Mouse (Mus musculus): ENCODE data around the gene Agxt. TPM values are rescaled to one million over a fixed set of nuclear protein-coding genes. Genes with fewer than 3 reads are reported as not detected.

Gene Agxt
- polyA plus RNA-seq, 1 experiment from 2014 or later = not detected

DNA sequence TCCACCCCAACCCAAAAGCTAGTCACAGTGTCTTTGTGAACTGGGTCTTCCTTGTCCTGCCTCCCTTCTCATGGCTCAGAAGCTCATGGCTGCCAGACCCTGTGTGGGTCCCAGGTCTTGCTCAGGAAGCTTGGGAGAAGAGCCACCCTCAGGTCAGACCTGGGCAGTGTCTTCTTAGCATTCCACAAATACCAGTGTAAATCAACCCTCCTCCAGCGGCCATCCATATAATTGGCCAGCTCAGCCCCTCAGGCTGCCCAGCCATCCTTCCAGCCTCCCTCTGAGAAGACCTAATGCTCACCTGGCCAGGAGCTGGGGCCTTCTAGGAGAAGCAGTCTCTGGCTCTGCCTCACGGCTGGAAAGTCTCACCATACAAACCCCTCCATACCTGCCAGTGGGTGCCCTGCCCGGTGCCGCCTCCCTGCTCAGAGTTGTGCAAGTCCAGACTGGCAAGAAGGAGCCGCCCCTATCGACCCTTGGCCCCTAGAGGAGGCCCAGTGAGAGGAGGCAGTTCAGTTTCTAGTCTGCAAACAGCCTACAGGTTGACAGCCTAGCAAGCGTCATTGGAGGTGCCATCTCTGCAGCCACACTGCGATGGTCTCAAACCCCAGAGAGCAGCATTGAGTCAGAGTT, 25.6 kb downstream of the Agxt start, which contains the start of gene 2310007B03Rik:
TSS of gene 2310007B03Rik (minus strand) at position 448 of the 633 bp plus-strand sequence.
- Histone ChIP-seq H3K4me3 (ENCODE audit: low read depth, low read length) (no peak within 1 kb of the TSS), H3K27me3 (ENCODE audit: control insufficient read depth, insufficient read depth, low read depth, low read length) (no peaks in the 10 kb centered on the region), H3K27ac (ENCODE audit: low read length) (no peak within 1 kb of the TSS), H3K9me3 (replicated peaks; ENCODE audit: control insufficient read depth, low read length, poor library complexity, severe bottlenecking) (no peaks in the 10 kb centered on the region), H3K9ac (ENCODE audit: low read depth, low read length) (no peak within 1 kb of the TSS), H3K4me2 (ENCODE audit: low read length) (no peak within 1 kb of the TSS), H3K36me3 (ENCODE audit: control insufficient read depth, insufficient read depth, low read length) (no peaks in the 10 kb centered on the region), H3K4me1 (ENCODE audit: control insufficient read depth, insufficient read depth, low read length) (no peaks in the 10 kb centered on the region)
- ATAC-seq = no peak
- 78% methylated on average over 8 of the region's 8 CpGs for WGBS

DNA sequence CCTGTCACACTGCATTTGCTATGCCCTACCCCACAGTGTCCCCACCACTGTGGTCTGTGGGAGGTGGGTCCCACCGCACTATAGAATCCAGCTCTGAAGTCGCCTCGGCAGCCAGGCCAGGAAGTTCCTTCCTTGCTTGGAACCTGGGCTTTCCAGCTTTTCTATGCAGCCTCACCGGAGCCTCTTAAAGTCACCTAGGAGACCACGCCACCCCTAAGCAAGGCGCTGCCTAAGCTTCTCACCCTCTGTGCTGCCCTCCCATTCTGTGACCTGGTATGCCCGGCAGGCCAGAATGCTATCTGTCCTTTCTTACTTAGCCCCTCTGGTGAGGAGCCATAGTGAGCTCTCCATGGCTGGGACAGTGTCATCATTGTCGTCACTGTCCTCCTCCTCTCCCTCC, 26.3 kb downstream of the Agxt start:
- H3K27me3 ChIP-seq (ENCODE audit: control insufficient read depth, insufficient read depth, low read depth, low read length) = no peaks in the 10 kb centered on the region
- 69% methylated on average over 8 of the region's 8 CpGs for WGBS
- H3K9me3 ChIP-seq (replicated peaks; ENCODE audit: control insufficient read depth, low read length, poor library complexity, severe bottlenecking) = no peaks in the 10 kb centered on the region
- H3K27ac ChIP-seq (ENCODE audit: low read length) = no peak overlapping the region
- H3K36me3 ChIP-seq (ENCODE audit: control insufficient read depth, insufficient read depth, low read length) = no peaks in the 10 kb centered on the region
- no peak overlapping the region for H3K4me2 ChIP-seq (ENCODE audit: low read length)
- H3K4me1 ChIP-seq (ENCODE audit: control insufficient read depth, insufficient read depth, low read length) = no peaks in the 10 kb centered on the region
- ATAC-seq = no peak
- no peak overlapping the region for H3K4me3 ChIP-seq (ENCODE audit: low read depth, low read length)
- H3K9ac ChIP-seq (ENCODE audit: low read depth, low read length) = no peak overlapping the region

DNA sequence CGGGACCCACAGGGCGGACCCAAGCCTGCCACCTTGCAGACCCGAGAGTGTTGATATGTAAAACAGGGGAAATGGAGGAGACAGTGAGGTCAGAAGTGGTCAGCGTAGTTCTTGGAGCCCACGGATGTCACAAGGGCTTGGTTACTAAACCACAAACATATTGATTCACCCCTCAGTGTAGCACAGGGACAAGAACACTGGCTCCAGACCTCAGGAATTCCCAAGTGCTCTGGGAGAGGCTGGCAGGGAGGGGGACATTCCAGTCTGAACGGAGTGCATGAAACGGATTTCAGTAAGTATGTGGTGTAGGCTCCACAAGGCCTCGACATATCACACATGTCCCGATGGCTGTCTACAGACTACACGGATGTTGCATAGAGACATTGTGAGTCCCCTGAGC, 26.9 kb downstream of the Agxt start:
- no peak overlapping the region for H3K4me2 ChIP-seq (ENCODE audit: low read length)
- H3K36me3 ChIP-seq (ENCODE audit: control insufficient read depth, insufficient read depth, low read length) = no peaks in the 10 kb centered on the region
- H3K4me1 ChIP-seq (ENCODE audit: control insufficient read depth, insufficient read depth, low read length) = no peaks in the 10 kb centered on the region
- no peak overlapping the region for H3K27ac ChIP-seq (ENCODE audit: low read length)
- no peaks in the 10 kb centered on the region for H3K9me3 ChIP-seq (replicated peaks; ENCODE audit: control insufficient read depth, low read length, poor library complexity, severe bottlenecking)
- ATAC-seq = no peak
- H3K27me3 ChIP-seq (ENCODE audit: control insufficient read depth, insufficient read depth, low read depth, low read length) = no peaks in the 10 kb centered on the region
- 81% methylated on average over 10 of the region's 10 CpGs for WGBS
- H3K9ac ChIP-seq (ENCODE audit: low read depth, low read length) = no peak overlapping the region
- H3K4me3 ChIP-seq (ENCODE audit: low read depth, low read length) = no peak overlapping the region

DNA sequence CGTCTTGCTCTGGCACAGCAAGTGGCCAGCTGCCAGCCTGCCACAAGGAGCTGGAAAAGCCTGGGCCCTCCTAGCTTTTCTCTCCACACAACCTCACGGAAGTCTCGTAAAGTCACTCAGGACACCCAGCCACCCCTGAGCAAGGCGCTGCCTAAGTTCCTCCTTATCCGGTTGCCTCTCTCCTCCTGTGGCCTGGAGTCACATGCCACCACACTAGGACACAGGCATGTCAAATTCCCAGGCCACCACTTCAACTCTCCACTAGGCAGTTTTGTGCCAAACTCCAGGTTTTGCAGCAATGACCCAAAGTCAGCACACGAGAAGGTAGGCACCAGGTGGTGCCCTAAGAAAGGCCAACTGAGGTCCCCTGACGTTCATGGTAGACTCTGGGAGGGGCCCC, 27.5 kb downstream of the Agxt start:
- Histone ChIP-seq H3K9ac (ENCODE audit: low read depth, low read length) (no peak overlapping the region), H3K36me3 (ENCODE audit: control insufficient read depth, insufficient read depth, low read length) (no peaks in the 10 kb centered on the region), H3K27me3 (ENCODE audit: control insufficient read depth, insufficient read depth, low read depth, low read length) (no peaks in the 10 kb centered on the region), H3K4me1 (ENCODE audit: control insufficient read depth, insufficient read depth, low read length) (no peaks in the 10 kb centered on the region), H3K4me2 (ENCODE audit: low read length) (no peak overlapping the region), H3K27ac (ENCODE audit: low read length) (no peak overlapping the region), H3K9me3 (replicated peaks; ENCODE audit: control insufficient read depth, low read length, poor library complexity, severe bottlenecking) (no peaks in the 10 kb centered on the region), H3K4me3 (ENCODE audit: low read depth, low read length) (no peak overlapping the region)
- WGBS = 78% methylated on average over 7 of the region's 7 CpGs
- ATAC-seq = no peak

DNA sequence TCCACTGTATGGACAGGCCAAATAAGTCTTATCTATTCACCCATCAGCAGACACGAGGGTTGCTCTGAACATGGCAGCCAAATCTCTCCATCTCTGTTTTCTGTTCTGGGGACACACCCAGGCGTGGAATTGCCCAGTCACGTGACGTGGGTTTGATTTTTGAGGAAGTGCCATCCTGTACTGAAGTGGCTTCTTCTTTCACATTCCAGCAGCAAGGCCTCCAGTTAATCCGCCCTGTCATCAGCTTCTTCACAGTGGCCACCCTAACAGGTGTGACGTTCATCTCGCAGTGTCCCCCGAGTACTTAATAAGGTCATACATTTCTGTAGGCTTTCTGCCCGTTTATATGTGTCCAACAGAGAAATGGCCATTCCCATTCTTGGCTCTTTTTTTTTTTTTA, 30.4 kb downstream of the Agxt start:
- Histone ChIP-seq H3K4me2 (ENCODE audit: low read length) (no peak overlapping the region), H3K4me3 (ENCODE audit: low read depth, low read length) (no peak overlapping the region), H3K27ac (ENCODE audit: low read length) (no peak overlapping the region), H3K27me3 (ENCODE audit: control insufficient read depth, insufficient read depth, low read depth, low read length) (no peaks in the 10 kb centered on the region), H3K9me3 (replicated peaks; ENCODE audit: control insufficient read depth, low read length, poor library complexity, severe bottlenecking) (no peaks in the 10 kb centered on the region), H3K4me1 (ENCODE audit: control insufficient read depth, insufficient read depth, low read length) (peaks cover 7% of the 10 kb centered on the region; the same call in 1 of the 2 replicates), H3K9ac (ENCODE audit: low read depth, low read length) (no peak overlapping the region), H3K36me3 (ENCODE audit: control insufficient read depth, insufficient read depth, low read length) (no peaks in the 10 kb centered on the region)
- WGBS = 81% methylated on average over 9 of the region's 9 CpGs
- no peak for ATAC-seq

DNA sequence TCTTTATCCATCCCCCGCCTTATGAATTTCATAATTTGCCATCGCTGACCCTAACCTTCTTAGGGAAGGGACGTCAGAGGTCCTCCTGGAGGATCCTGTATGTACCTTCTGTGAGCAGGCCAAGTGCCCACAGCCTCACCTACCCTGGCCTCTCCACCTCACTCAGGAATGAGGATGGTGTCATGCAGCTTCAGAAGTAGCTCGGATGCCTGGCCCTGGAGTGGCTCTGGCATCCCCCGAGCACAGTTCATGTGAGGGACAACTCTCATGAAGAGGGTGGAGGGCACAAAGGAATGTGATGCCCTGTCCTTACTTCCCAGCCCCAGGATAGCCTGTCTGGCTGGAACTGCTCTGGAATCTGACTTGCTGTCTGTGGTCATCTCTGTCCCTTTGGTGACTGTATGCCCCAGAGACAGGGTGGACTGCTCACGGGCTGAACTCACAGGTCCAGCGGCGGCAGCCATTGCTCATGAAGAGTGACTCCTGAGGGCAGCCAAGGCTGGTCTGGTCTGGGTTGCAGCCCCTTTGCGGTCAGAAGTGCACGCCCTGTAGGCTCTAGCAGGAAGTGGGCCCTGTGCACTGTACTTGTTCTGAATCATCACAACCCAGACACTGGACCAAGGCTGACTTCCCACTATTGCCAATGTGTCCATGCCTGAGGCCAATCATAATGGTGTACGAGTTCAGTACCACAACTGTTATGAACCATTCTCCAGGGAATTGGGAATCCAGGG, 31.5 kb downstream of the Agxt start:
- Histone ChIP-seq H3K9ac (ENCODE audit: low read depth, low read length) (no peak overlapping the region), H3K9me3 (replicated peaks; ENCODE audit: control insufficient read depth, low read length, poor library complexity, severe bottlenecking) (no peaks in the 10 kb centered on the region), H3K4me1 (ENCODE audit: control insufficient read depth, insufficient read depth, low read length) (peaks cover 7% of the 10 kb centered on the region; the same call in 1 of the 2 replicates), H3K27me3 (ENCODE audit: control insufficient read depth, insufficient read depth, low read depth, low read length) (no peaks in the 10 kb centered on the region), H3K27ac (ENCODE audit: low read length) (no peak overlapping the region), H3K4me3 (ENCODE audit: low read depth, low read length) (no peak overlapping the region), H3K36me3 (ENCODE audit: control insufficient read depth, insufficient read depth, low read length) (no peaks in the 10 kb centered on the region), H3K4me2 (ENCODE audit: low read length) (no peak overlapping the region)
- WGBS = 89% methylated on average over 11 of the region's 11 CpGs
- ATAC-seq = no peak

DNA sequence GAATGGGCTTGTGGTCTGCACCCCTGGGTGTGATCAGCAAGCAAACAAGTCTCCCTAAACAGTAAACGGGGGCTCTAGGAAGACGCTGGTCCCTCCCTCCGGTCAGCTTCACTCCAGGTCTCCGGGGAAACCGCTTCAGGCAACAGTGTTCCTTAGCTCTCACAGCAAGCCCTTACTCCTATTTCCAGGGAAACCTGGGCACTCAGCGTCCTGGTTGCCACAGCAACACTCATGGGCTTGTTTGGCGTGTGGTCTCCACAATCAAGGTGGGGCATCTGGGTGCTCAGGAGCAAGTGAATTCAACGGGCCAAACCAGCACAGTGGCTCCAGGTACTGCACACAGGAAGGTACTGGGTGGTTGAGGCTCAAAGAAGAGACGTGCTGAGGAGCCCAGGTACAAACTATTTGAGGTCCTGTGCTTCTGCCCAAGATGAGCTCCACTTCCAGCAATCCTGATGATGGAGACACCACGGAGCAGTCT, 33.3 kb downstream of the Agxt start, which contains the start of gene Crocc2:
TSS of gene Crocc2 (plus strand) at position 431 of the 481 bp plus-strand sequence.
- Histone ChIP-seq H3K4me1 (ENCODE audit: control insufficient read depth, insufficient read depth, low read length) (peaks cover 7% of the 10 kb centered on the region; the same call in 1 of the 2 replicates), H3K36me3 (ENCODE audit: control insufficient read depth, insufficient read depth, low read length) (no peaks in the 10 kb centered on the region), H3K9ac (ENCODE audit: low read depth, low read length) (no peak within 1 kb of the TSS), H3K9me3 (replicated peaks; ENCODE audit: control insufficient read depth, low read length, poor library complexity, severe bottlenecking) (no peaks in the 10 kb centered on the region), H3K4me2 (ENCODE audit: low read length) (no peak within 1 kb of the TSS), H3K27ac (ENCODE audit: low read length) (no peak within 1 kb of the TSS), H3K27me3 (ENCODE audit: control insufficient read depth, insufficient read depth, low read depth, low read length) (no peaks in the 10 kb centered on the region), H3K4me3 (ENCODE audit: low read depth, low read length) (no peak within 1 kb of the TSS)
- WGBS = 39% methylated on average over 10 of the region's 10 CpGs
- ATAC-seq = 0 out of 2 replicates have a peak, but pooled peaks have one; percentile 14

DNA sequence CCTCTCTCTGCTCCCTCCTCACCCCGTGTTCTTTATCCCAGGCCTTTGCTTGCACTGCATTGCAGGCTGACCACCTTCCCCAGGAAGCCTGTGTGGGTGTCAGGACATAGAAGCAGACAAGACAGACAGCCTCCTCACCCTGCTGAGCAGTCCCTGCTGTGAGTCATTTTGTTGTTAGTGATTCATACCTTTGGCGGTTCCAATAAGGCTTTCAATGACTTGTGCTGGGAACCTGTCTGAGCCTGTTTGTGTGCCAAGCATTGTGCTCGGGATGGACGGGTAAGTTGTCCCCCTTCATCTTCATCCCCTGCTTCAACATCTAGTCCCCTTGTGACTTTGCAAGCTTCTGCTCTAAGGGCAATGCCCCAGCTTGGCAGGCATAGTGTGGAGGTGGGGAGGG, 38.6 kb downstream of the Agxt start:
- Histone ChIP-seq H3K27ac (ENCODE audit: low read length) (no peak overlapping the region), H3K4me3 (ENCODE audit: low read depth, low read length) (no peak overlapping the region), H3K9ac (ENCODE audit: low read depth, low read length) (no peak overlapping the region), H3K27me3 (ENCODE audit: control insufficient read depth, insufficient read depth, low read depth, low read length) (no peaks in the 10 kb centered on the region), H3K36me3 (ENCODE audit: control insufficient read depth, insufficient read depth, low read length) (no peaks in the 10 kb centered on the region), H3K4me2 (ENCODE audit: low read length) (no peak overlapping the region), H3K9me3 (replicated peaks; ENCODE audit: control insufficient read depth, low read length, poor library complexity, severe bottlenecking) (no peaks in the 10 kb centered on the region), H3K4me1 (ENCODE audit: control insufficient read depth, insufficient read depth, low read length) (peaks cover 15% of the 10 kb centered on the region)
- no peak for ATAC-seq
- 70% methylated on average over 4 of the region's 4 CpGs for WGBS

DNA sequence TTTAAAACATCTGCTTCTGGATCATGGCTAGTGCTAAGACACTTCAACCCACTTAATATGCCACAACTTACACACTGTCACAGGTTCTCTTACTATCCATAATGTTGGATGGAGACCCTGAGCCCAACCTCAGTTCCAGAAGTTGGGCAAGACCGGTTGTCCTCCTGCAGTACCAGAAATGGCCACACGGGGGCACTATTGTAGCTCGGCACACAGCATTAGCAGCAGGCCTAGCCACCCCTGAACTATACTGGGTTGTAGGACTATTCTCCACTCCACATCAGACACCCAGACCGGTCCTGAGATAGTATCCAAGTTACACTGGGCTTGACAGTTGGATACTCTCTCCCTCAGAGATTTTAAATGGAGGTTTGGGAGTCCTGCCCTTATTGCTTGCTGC, 39.4 kb downstream of the Agxt start:
- Histone ChIP-seq H3K27ac (ENCODE audit: low read length) (no peak overlapping the region), H3K4me2 (ENCODE audit: low read length) (no peak overlapping the region), H3K4me3 (ENCODE audit: low read depth, low read length) (no peak overlapping the region), H3K4me1 (ENCODE audit: control insufficient read depth, insufficient read depth, low read length) (peaks cover 15% of the 10 kb centered on the region), H3K27me3 (ENCODE audit: control insufficient read depth, insufficient read depth, low read depth, low read length) (no peaks in the 10 kb centered on the region), H3K36me3 (ENCODE audit: control insufficient read depth, insufficient read depth, low read length) (no peaks in the 10 kb centered on the region), H3K9me3 (replicated peaks; ENCODE audit: control insufficient read depth, low read length, poor library complexity, severe bottlenecking) (no peaks in the 10 kb centered on the region), H3K9ac (ENCODE audit: low read depth, low read length) (no peak overlapping the region)
- peak; percentile 70 for ATAC-seq
- 1% methylated on average over 4 of the region's 4 CpGs for WGBS
